In genomic region chr13:95212320-95212719, GRCm38 (mm10) we compare ENCODE assay signal across 22 mouse cellular contexts. TPM values are rescaled to one million over a fixed set of nuclear protein-coding genes. Genes with fewer than 3 reads are reported as not detected.
DNase-seq lines count a peak whose midpoint lies in the region; ATAC-seq and TF ChIP-seq lines count a peak whose summit lies in the region.
"Had no signal": no experiment of that assay in that cellular context is flagged by ENCODE, and none has a peak within 500 bp of the region (broad histone marks: within the 10 kb centered on the region; RNA-seq: fewer than 3 reads in every experiment).

No protein-coding gene starts in this region.

- no peaks in the 10 kb centered on the region for H3K27me3 ChIP-seq in embryonic facial prominence, embryonic 14.5 days (replicated peaks; ENCODE audit: control insufficient read depth, insufficient read depth, low read length)
- no peaks in the 10 kb centered on the region for H3K27me3 ChIP-seq in embryonic facial prominence, embryonic 10.5 days (replicated peaks; ENCODE audit: low read depth, poor library complexity, severe bottlenecking)
- H3K27me3 ChIP-seq: forebrain, embryonic 12.5 days; forebrain, embryonic 15.5 days had no signal

- DNase-seq in embryonic facial prominence, embryonic 14.5 days (ENCODE audit: low spot score), result peak; percentile 23
- no peak for DNase-seq in embryonic facial prominence, embryonic 10.5 days (ENCODE audit: low spot score)
- no peak for DNase-seq in layer of hippocampus, adult 2 months (ENCODE audit: low spot score in 2 of 2)
- DNase-seq in layer of hippocampus, adult 9-10 months (ENCODE audit: low spot score), result no peak
- DNase-seq in R1 (ENCODE audit: low read depth, low spot score), result peak; percentile 16
- no peak for DNase-seq in cerebellum, postnatal 10 days
- DNase-seq: adrenal gland, adult 2 months; adrenal gland, postnatal 14 days; cerebellum, adult 11 months; cerebellum, adult 2 months; cerebellum, adult 9-11 months; cerebellum, postnatal 36 days; embryo, embryonic 11 days; gastrocnemius, postnatal 25 days; heart, adult 2 months had no signal

- TF ChIP-seq CTCF in layer of hippocampus, adult 2 months (conservative IDR thresholded peaks at IDR 0.05), result no peak

- no peak overlapping the region for H3K4me3 ChIP-seq in embryonic facial prominence, embryonic 14.5 days (ENCODE audit: low read depth, low read length)
- no peak overlapping the region for H3K4me3 ChIP-seq in embryonic facial prominence, embryonic 10.5 days
- no peak overlapping the region for H3K4me3 ChIP-seq in layer of hippocampus, adult 2 months
- H3K4me3 ChIP-seq: erythroblast, embryonic 14.5 days; forebrain, embryonic 12.5 days; forebrain, embryonic 15.5 days; heart, adult 2 months; hindbrain, embryonic 10.5 days had no signal

- H3K27ac ChIP-seq in embryonic facial prominence, embryonic 14.5 days (replicated peaks; ENCODE audit: low read depth, low read length), result no peak overlapping the region
- no peak overlapping the region for H3K27ac ChIP-seq in embryonic facial prominence, embryonic 10.5 days (replicated peaks)
- peak overlapping the region; percentile 15; the same call in 1 of the 2 replicates for H3K27ac ChIP-seq in layer of hippocampus, adult 2 months
- H3K27ac ChIP-seq: forebrain, embryonic 12.5 days; forebrain, embryonic 15.5 days; heart, adult 2 months; hindbrain, embryonic 10.5 days; hindbrain, embryonic 14.5 days had no signal

- H3K9me3 ChIP-seq in embryonic facial prominence, embryonic 14.5 days (ENCODE audit: control insufficient read depth, low read length), result no peaks in the 10 kb centered on the region
- 0 out of 2 replicates have a peak, but pooled peaks cover 3% of the 10 kb centered on the region for H3K9me3 ChIP-seq in embryonic facial prominence, embryonic 10.5 days
- H3K9me3 ChIP-seq: forebrain, embryonic 12.5 days; forebrain, embryonic 15.5 days; hindbrain, embryonic 10.5 days had no signal

- H3K9ac ChIP-seq in embryonic facial prominence, embryonic 14.5 days (ENCODE audit: low read depth, low read length), result no peak overlapping the region
- H3K9ac ChIP-seq: forebrain, embryonic 12.5 days; forebrain, embryonic 15.5 days; hindbrain, embryonic 14.5 days had no signal

- no peak overlapping the region for H3K4me2 ChIP-seq in embryonic facial prominence, embryonic 14.5 days (ENCODE audit: low read depth, low read length)
- H3K4me2 ChIP-seq: forebrain, embryonic 12.5 days; forebrain, embryonic 15.5 days; heart, embryonic 11.5 days; hindbrain, embryonic 14.5 days had no signal

- ATAC-seq in embryonic facial prominence, embryonic 14.5 days (ENCODE audit: low read depth), result peak; percentile 67; the same call in 1 of the 2 replicates
- ATAC-seq: forebrain, embryonic 15.5 days; intestine, postnatal 0 days had no signal

- H3K36me3 ChIP-seq in embryonic facial prominence, embryonic 14.5 days (ENCODE audit: control insufficient read depth, insufficient read depth, low read length), result no peaks in the 10 kb centered on the region
- H3K36me3 ChIP-seq in embryonic facial prominence, embryonic 10.5 days (replicated peaks), result no peaks in the 10 kb centered on the region
- H3K36me3 ChIP-seq: forebrain, embryonic 12.5 days; forebrain, embryonic 15.5 days; hindbrain, embryonic 10.5 days had no signal

- 43% methylated on average over 5 of the region's 5 CpGs for whole genome bisulfite sequencing in embryonic facial prominence, embryonic 14.5 days
- 61% methylated on average over 5 of the region's 5 CpGs for WGBS in embryonic facial prominence, embryonic 10.5 days

- no peaks in the 10 kb centered on the region for H3K4me1 ChIP-seq in embryonic facial prominence, embryonic 14.5 days (ENCODE audit: control insufficient read depth, insufficient read depth, low read length)
- no peaks in the 10 kb centered on the region for H3K4me1 ChIP-seq in embryonic facial prominence, embryonic 10.5 days
- H3K4me1 ChIP-seq: forebrain, embryonic 12.5 days; forebrain, embryonic 15.5 days; hindbrain, embryonic 10.5 days had no signal

RNA-seq across cellular contexts. Expression of gene Pde8b, which starts 37.8 kb away (rescaled TPM):
- polyA plus RNA-seq in embryonic facial prominence, embryonic 14.5 days (2014; fragmentation: Nextera tagmentation; extraction: Ambion mirVana), result 4.4 and 4.7 TPM in 2 replicates
- 1.1 and 1.9 TPM in 2 replicates for polyA plus RNA-seq in embryonic facial prominence, embryonic 10.5 days (2016; fragmentation: Nextera tagmentation; extraction: Ambion mirVana)
- total RNA-seq in layer of hippocampus, adult 2 months (2021), result 100 to 1,000 TPM; 114 to 120 TPM

Comparison
In these comparisons a context has a peak if more than half of its experiments do, and no peak if none do; other contexts are left out.
1. DNase-seq: peak in embryonic facial prominence, embryonic 14.5 days (single experiment) and R1 (single experiment); none in embryonic facial prominence, embryonic 10.5 days (single experiment), layer of hippocampus, adult 2 months (0 of 2), layer of hippocampus, adult 9-10 months (single experiment) and cerebellum, postnatal 10 days (0 of 2).